Mouse (Mus musculus) 3134 (cell line): ENCODE data around the gene Rpl31.
A peak's percentile ranks its signal among the peaks of the same experiment; 100 is the strongest.

Experiments used
- DNase-seq: peaks from one replicate; pipeline ENCODE4 v3.0.0-alpha.2; 2011; ENCODE audit warnings: low spot score; ENCODE audit not compliant: insufficient read length; ENCODE audit errors: extremely low read depth

Rpl31 gene

GRCm38 (mm10) chr1:39365562-39365961, 2.1 kb upstream of the Rpl31 start:
- DNase-seq, result no peak

DNA sequence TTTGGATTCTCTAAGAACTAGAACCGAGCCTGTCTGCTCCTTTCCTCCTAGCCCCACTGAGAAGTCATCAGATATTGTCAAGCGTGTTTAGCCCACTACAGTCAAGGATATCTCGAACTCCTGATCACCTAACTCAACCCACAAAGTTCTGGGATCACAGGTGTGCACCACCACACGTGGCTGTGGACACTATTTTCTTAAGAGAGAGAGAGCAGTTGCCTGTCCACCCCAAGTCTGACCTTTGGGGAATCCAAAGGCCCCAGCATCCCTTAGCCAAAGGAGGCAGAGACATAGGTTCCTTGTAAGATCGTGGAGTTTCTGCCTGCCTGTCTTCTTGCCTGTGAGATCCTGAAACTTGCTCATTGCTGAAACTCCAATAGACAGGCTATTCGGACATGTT, 597 bp upstream of the Rpl31 start:
- DNase-seq, result no peak

DNA sequence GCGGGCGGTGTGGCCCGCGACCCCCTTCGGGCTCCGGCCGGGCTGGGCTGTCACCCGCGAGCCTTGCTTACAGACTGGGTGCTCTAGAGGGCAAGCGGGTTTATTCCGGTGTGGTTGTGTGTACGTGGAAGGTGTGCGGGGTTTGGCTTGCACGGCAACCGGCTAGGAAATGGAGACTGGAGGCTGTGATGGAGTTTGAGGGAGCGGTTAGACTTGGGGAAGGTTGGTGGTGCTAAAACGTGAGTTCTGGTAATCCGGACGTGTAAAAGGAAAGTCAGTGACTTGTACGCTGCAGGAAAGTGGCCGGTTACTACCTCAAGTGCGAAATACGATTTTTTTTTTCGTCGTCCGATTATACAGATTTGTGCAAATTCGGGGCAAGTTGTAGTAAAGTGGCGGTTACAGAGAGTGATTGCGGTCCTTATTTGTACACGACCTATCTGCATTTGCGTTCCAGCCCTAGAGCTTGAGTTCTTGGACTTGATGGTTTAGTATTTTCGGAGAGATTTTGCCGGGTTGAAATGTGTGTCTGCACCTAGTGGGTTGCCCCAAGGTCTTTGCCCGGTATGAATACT, 712 bp downstream of the Rpl31 start:
- DNase-seq, result no peak

DNA sequence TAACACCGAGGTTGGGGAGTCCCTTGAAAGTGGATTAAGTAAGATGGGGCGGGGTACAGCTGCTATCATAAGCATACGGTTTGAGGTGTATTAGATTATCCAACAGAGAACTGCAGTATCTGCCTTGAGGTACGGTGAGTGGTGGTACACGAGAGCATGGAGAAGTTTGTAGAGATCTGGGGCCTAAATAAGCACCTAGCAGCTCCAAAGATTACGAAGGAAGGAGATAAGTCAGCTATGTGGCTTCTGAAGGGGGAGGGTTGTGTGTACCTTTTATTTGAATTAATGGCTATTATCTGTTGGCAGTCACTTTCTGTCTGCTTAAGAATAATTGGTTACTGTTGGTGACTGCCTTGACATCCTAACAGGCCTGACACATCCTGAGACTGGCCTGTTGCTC, 2.8 kb downstream of the Rpl31 start:
- no peak for DNase-seq

DNA sequence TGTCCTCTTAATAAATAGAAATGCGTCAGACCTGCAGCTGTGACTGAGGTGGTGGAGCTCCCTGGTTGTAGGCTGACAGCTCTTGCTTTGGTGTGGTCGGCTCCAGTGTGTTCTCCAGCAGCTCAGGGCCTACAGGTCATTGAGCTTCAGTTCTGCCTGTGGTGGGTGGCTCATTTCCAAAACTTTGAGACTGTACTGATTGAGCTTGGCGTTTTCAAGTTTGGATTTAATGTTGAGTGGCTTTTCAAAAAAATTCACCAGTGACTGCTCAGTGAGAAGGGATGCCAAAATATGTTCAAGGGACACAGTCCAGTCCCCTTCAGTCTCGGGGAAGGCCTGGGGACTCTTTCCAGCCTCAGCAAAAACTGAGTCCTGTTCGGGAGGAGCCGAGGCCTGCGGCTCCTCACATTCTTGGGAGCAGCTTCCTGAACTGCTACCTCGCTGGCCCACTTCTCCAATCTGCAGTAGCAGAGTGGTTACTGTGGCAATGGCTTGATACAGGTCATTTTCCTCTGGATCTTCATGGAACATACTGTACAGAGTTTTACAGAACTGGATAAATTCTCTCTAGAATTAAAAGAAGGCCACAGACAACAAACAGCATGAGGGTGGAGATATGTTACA, 4.7 kb downstream of the Rpl31 start:
- DNase-seq, result peak; percentile 30

GRCm38 (mm10) chr1:39373378-39373777, 5.7 kb downstream of the Rpl31 start:
- no peak for DNase-seq

DNA sequence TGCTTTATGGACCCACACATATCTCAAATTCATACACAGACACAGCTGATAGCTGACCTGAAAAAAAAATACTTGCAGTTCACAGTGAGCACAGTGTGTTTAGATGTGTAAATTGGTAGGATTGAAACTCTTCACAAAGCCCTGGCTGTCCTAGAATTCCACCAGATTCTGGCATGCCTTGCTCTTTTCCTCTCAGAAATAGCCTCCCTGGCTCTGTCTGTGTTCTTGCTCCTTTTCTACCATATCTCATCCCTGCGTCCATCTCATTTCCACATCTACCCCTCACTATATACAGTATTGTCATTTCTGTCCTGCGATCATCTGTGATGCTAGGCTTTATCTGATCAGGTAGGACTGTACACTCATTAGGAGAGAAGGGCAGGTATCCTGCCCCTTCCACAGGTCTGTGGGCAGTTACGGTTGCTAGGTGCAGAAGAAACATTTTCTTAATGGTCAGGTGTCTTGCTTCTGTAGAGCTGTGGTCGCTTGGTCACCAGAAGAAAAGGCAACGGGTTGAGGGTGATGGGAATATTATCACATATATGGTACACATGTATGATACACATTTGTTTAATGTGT, 6.7 kb downstream of the Rpl31 start:
- DNase-seq, result no peak

DNA sequence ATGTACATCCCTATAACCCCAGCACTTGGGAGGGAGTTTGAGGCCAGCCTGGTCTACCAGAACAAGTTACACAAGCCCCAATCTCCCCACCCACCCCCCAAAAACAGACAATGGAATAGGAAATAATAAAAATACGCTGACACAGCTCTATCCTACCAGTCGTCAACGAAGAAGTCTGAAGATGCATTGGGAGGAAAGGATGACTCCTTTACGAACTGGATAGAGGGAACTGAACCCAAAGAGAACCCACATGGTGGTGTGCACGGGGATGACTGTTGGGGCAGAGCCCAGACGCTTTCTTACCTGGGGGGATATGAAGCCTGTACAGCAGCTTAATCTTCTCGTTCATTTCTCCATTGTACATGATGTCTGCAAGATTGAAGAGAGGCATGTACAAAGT, 8.5 kb downstream of the Rpl31 start:
- DNase-seq, result no peak

DNA sequence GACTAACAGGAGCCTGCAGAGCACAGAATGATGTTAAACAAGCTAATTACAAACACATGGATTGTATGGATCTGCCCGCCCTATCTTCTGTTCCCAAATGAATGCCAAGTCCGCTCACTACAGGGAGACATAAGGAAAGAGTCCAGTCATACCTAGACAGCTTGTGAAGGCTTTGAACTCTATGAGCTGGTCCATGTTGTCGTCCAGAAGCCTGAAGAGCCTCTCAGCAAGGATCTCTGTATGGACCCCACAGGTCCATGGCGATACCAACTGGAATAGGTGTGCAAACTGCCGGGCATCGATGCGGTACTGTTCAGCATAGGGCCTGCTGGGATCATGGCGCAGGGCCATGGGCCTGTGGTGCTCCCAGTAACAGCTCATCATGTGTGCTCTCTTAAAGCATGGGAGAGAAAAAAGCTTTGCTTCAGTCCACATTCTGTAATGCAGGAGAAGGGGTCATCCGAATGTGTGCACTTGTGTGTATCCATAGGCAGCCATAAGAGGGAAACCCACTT, 9.1 kb downstream of the Rpl31 start:
- DNase-seq, result no peak

DNA sequence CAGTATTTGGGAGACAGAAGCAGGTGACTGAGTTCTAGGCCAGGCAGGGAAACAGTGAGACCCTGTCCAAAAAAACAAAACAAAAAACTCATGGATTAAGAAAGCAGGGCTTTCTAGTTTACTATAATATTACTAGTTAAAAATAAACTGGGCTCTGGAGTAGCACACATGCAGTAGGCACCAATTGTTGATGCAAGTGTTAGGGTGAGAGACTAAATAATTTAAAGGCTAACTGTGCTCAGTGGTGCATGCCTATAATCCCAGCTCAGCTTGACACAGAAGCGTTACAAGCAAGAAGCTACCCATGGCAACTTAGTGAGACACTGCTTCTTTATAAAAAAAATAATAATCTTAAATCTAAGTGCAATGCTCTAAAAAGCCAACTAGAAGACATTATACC, 10.9 kb downstream of the Rpl31 start:
- DNase-seq, result no peak

DNA sequence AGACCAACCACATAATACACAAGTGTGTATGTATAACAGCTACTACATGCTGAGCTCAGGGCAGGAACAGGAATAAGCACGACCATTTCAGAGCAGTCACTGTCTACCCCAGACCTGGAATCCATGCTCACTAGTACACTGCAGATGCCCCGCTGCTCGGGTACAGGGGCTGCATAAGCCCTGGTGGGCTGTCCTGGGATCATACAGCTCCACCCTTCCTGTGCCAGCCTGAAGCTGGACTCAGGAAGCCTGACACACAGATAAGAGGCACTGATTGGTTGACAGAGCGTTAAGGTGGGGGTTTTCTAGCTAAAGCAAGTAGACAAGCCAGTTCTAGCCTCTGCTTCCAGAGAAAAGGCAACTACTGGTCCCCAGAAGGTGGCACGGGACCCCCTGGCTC, 11.4 kb downstream of the Rpl31 start:
- no peak for DNase-seq

GRCm38 (mm10) chr1:39381017-39381416, 13.4 kb downstream of the Rpl31 start:
- DNase-seq, result no peak

- no peak for DNase-seq
Observed at GRCm38 (mm10) chr1:39384914-39385313, 17.3 kb downstream of the Rpl31 start.

GRCm38 (mm10) chr1:39386456-39386855, 18.8 kb downstream of the Rpl31 start:
- no peak for DNase-seq

DNA sequence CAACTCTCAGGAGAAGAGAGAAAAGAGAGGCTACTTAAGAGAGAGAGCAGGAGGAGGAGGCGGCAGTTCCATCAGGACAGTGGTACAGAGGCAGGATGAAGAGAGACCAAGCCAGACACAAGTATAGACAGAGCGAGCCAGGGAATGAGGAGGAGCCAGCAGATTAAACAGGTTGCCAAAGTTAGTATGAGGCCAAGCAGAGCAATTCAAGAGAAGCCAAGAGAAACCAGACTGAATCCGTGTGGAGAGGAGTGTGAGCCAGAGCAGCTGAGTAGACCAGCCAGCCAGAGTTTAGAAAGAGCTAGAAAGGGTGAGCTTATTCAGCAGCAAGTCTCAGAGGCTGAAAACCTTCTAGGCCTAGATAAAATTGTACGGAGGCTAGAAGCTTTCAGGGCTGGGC, 19.9 kb downstream of the Rpl31 start:
- no peak for DNase-seq

- no peak for DNase-seq
Observed at GRCm38 (mm10) chr1:39388163-39388562, 20.5 kb downstream of the Rpl31 start.

DNA sequence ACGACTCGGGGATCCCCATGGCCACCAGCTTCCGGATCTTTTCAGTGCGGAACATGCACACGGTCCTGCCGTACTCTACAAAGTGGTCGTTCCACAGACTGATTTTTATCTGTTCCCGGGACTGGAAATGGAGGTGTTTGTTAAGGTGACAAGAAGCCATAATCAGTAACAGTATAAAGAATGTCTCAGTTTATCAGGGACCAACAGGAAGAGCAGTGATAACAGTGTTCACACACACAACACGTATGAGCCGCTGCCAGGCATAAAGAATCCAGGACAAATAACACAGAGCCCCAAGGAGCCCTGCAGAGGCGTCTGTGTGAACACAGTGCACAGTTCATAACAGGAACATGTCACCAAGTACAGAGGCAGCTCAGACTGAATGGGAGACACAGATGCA, 21.7 kb downstream of the Rpl31 start:
- DNase-seq, result no peak

DNA sequence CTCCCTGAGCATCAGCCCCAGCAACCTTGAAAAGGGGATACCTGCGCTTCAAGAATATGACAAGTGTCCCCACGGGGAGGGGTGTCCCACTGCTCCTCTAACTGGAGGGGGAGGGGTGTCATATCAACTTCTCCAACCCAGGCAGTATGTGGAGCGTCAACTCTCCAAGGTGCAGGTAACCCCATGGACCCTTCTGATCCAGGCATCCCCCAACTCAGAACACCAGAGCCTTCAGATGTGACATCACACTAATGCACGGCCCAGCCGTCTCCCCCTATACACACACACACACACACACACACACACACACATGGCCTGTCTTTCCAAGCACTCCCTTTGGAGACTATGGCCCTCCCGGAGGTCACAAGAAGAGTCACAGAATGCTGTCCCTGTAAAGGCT, 24.0 kb downstream of the Rpl31 start:
- no peak for DNase-seq

DNA sequence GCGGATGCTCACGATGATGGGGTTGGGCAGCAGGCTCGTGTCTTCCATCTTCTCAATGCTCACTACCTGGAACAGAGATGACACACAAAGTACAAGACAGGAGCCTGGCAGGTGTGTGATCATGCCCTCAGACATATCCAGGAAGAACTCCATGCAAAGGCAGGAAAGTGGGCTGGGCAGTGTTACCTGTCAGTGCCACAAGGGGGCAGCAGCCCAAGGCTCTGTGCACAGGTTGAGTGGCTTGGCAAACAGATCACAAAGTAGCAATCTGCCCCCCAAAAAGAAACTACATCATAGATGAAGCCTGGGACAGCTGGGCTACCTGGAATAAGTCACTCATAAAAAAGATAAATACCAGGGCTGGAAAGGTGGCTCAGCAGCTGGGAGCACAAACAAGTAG, 24.5 kb downstream of the Rpl31 start:
- peak; percentile 42 for DNase-seq

- DNase-seq, result no peak
Observed at GRCm38 (mm10) chr1:39393217-39393867, 25.7 kb downstream of the Rpl31 start.

DNA sequence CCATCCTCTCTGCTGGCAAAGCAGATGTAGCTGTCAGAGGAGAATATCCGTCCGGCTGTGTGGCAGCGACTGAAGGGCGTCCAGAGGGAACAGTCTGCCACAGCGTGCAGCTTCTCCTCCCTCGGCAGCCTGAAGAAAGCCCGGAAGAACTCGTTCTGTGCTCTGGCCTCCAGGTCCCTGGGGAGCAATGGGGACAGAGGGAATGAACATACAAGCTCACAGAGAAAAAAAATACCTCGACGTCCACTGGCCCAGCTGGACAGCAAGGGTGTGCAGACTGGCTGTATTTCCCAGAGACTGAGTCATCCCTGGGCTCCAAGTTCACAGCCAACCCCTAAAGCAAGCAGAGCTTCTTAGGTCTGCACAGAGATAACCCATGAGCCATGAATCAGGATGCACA, 26.5 kb downstream of the Rpl31 start:
- no peak for DNase-seq

DNA sequence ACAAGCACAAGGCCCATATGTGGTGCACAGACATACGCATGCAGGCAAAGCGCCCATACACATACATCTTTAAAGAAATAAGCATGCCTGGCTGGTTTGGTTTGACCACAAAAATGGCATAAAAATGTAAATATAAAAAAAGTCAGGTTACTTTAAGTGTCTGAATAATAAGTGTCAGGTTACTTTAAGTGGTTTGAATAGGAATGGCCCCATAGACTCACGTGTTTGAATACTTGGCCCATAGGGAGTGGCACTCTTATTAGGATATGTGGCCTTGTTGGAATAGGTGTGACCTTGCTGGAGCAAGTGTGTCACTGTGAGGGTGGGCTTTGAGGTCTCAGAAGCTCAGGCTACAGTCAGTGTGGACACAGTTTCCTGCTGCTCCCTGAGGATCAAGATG, 27.0 kb downstream of the Rpl31 start:
- DNase-seq, result no peak
